Mouse (Mus musculus) stomach, embryonic 16.5 days (tissue): Measurements from ENCODE around the gene Fndc9. TPM values are rescaled to one million over a fixed set of nuclear protein-coding genes. Genes with fewer than 3 reads are reported as not detected.
A peak's percentile ranks its signal among the peaks of the same experiment; 100 is the strongest.

Source experiments
- ATAC-seq: fragments of 200-750 bp; cut with Nextera tagmentation; 2 replicates; pipeline ENCODE4 v1.8.0; 2017; ENCODE audit warnings: moderate number of reproducible peaks, moderate TSS enrichment; ENCODE audit not compliant: insufficient read depth, low FRiP score
- H3K27ac ChIP-seq: fragments of 300-500 bp; sonication (generic); 2 replicates; pipeline ENCODE4 v1.5.1; 2014; ENCODE audit warnings: low read length
- H3K27me3 ChIP-seq: fragments of 300-500 bp; sonication (generic); 2 replicates; pipeline ENCODE4 v1.6.1; 2014; ENCODE audit warnings: low read length, control low read depth, mixed read lengths; ENCODE audit not compliant: control insufficient read depth, insufficient read depth
- H3K36me3 ChIP-seq: fragments of 300-500 bp; sonication (generic); 2 replicates; pipeline ENCODE4 v1.6.1; 2014; ENCODE audit warnings: low read length; ENCODE audit not compliant: control insufficient read depth, insufficient read depth
- H3K4me1 ChIP-seq: fragments of 300-500 bp; sonication (generic); 2 replicates; pipeline ENCODE4 v1.6.1; 2014; ENCODE audit warnings: low read length, control low read depth, mixed read lengths; ENCODE audit not compliant: control insufficient read depth, insufficient read depth
- H3K4me2 ChIP-seq: fragments of 300-500 bp; sonication (generic); 2 replicates; pipeline ENCODE4 v1.6.1; 2014; ENCODE audit warnings: low read depth, low read length, mixed read lengths
- H3K4me3 ChIP-seq: fragments of 300-500 bp; sonication (generic); replicated peaks from 2 replicates; pipeline ENCODE4 v1.5.1; 2014; ENCODE audit warnings: mild to moderate bottlenecking, low read length
- H3K9ac ChIP-seq: fragments of 300-500 bp; sonication (generic); 2 replicates; pipeline ENCODE4 v1.6.1; 2014; ENCODE audit warnings: low read length
- H3K9me3 ChIP-seq: fragments of 300-500 bp; sonication (generic); replicated peaks from 2 replicates; pipeline ENCODE4 v1.6.1; 2016; ENCODE audit warnings: low read length, control low read depth; ENCODE audit not compliant: control insufficient read depth
- WGBS: fragments of 180-500 bp; shearing (Covaris S2); extraction: QIAGEN DNeasy Blood & Tissue Kit; methylation state at CpG from one replicate; pipeline ENCODE4 v1.1.7; 2014; 5-methylcytosine and 5-hydroxymethylcytosine counted together
- polyA plus RNA-seq: library from polyadenylated mRNA; unstranded; fragments of >200 nt; fragmentation: Nextera tagmentation; extraction: Ambion mirVana; gene quantifications from 2 replicates; pipeline ENCODE4 v1.2.1, GENCODE M21; 2015

The Fndc9 gene
- polyA plus RNA-seq, 1 experiment from 2014 or later, result 0.27 TPM

DNA sequence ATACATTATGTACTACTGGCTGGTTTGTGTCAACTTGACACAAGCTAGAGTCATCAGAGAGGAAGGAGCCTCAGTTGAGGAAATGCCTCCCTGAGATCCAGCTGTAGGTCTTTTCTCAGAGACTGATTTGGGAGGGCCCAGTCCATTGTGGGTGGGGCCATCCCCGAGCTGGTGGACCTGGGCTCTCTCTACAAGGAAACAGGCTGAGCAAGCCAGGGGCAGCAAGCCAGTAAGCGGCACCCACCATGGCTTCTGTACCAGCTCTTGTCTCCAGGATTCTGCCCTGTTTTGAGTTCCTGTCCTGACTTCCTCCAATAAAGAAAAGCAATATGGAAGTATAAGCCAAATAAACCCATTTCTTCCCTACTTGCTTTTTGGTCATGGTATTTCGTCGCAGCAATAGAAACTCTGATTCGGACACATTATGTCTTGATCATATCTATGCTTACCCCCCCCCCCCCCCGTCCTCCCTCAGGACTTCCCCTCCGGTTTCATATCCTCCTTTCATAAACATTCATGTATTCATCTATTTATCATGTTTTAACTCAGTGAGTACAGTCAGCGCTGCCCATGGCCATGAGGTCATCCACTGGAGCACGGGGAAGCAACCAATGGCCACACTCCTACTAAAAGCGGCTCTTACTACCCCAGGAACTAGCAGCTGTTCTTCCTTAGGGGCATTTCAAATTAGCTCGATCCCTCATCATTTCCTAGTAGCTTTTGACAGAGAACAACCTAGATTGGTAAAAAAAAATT is 29.9 kb downstream of the Fndc9 start:
- H3K36me3 ChIP-seq, result no peaks in the 10 kb centered on the region
- H3K4me2 ChIP-seq, result no peak overlapping the region
- no peaks in the 10 kb centered on the region for H3K4me1 ChIP-seq
- no peaks in the 10 kb centered on the region for H3K27me3 ChIP-seq
- 0 out of 2 replicates have a peak, but pooled peaks have one; percentile 24 for ATAC-seq
- no peaks in the 10 kb centered on the region for H3K9me3 ChIP-seq
- no peak overlapping the region for H3K4me3 ChIP-seq
- H3K27ac ChIP-seq, result 0 out of 2 replicates have a peak overlapping the region, but pooled peaks have one; percentile 52
- WGBS, result 75% methylated on average over 11 of the region's 11 CpGs
- no peak overlapping the region for H3K9ac ChIP-seq

DNA sequence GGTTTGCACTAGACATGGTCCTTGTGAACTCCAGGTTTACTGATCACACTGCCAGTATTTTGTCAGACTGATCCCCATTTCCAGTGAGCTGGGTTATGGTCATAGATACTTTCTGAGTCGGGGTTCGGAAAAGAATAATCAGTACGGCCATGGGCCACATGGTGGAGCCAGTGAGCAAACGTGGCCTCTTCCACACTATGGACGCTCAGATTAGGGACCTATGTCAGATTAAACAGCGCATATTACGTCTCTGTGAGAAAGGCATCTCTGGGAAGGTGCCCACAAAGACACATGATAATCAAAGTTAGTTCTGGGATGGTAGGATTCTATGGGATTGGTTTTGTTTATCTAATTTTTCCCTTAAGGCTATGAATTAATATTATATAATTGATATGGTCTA is 33.7 kb downstream of the Fndc9 start:
- WGBS, result 28% methylated on average over 7 of the region's 7 CpGs
- no peaks in the 10 kb centered on the region for H3K9me3 ChIP-seq
- no peaks in the 10 kb centered on the region for H3K4me1 ChIP-seq
- H3K27me3 ChIP-seq, result no peaks in the 10 kb centered on the region
- H3K27ac ChIP-seq, result no peak overlapping the region
- H3K9ac ChIP-seq, result no peak overlapping the region
- no peak overlapping the region for H3K4me2 ChIP-seq
- H3K4me3 ChIP-seq, result no peak overlapping the region
- no peak for ATAC-seq
- H3K36me3 ChIP-seq, result no peaks in the 10 kb centered on the region

DNA sequence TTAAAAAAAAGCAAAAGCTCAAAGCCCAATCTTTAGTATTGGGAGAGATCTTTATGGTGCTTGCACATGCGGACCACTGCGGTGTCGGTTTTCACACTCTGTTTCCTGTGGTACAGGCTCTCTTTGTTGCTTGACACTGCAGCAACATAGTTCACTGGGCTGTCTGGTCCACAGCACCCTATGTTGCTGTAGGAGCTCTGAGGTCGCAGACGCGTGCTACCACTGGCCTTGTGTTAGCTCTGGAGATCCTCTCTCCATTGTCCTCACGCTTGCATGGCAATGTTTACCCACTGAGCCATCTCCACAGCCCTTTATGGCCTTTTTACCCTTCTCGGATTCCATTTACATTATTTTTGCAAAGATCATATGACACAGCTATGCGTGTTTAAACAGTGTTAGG is 34.1 kb downstream of the Fndc9 start:
- Histone ChIP-seq H3K36me3 (no peaks in the 10 kb centered on the region), H3K9me3 (no peaks in the 10 kb centered on the region), H3K27me3 (no peaks in the 10 kb centered on the region), H3K4me3 (no peak overlapping the region), H3K4me1 (no peaks in the 10 kb centered on the region), H3K4me2 (no peak overlapping the region), H3K27ac (no peak overlapping the region), H3K9ac (no peak overlapping the region)
- WGBS, result 65% methylated on average over 9 of the region's 9 CpGs
- ATAC-seq, result no peak

DNA sequence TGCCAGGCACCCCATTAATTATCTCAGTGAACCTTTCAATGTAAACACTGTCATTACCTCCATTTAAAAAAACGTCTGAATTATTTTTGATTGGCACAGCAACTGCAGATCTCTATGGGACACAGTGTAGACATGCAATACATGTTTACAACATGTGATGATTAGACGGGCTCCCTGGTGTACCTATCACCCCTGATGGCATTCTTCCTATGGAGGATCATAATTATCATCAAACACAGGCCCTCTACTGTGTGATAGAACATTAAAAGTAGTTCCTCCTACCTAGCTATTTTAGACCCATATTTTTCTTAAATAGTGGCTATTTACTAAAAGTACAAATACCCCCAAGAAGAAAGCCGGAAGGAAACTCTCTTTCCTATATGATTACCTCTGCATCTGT is 34.6 kb downstream of the Fndc9 start:
- WGBS, result 54% methylated on average over 3 of the region's 3 CpGs
- Histone ChIP-seq H3K9me3 (no peaks in the 10 kb centered on the region), H3K9ac (no peak overlapping the region), H3K27ac (no peak overlapping the region), H3K4me1 (no peaks in the 10 kb centered on the region), H3K4me2 (no peak overlapping the region), H3K36me3 (no peaks in the 10 kb centered on the region), H3K27me3 (no peaks in the 10 kb centered on the region), H3K4me3 (no peak overlapping the region)
- no peak for ATAC-seq

DNA sequence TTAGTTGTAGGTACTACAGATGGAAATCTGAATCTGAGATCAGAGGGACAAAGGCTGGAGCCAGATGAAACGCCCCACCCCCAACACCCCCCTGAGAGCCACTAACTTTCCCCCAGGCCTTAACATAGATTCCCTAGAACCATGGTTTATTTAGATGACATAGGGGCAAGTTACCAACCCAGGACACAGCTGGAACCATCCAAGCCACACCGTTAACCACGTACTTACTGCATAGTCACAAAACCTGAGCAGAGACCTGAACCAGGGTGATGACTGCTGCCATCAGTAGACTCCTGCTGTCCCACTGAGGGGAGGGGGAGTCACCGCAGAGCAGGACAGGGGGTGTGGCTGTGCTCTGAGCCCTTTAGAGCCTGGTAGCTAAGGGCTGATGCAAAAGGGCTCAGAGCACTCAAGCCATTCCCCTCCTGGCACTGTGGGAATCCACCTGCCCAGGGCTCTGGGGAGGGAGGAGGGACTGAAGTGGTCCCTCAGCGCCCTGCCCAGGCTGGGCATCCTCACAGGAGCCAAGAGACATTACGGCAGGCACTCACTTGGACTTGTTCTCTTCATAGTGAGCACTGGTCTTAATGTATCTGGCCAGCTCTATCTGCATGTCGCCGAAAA is 36.8 kb downstream of the Fndc9 start:
- no peak for ATAC-seq
- Histone ChIP-seq H3K4me2 (no peak overlapping the region), H3K36me3 (no peaks in the 10 kb centered on the region), H3K27me3 (no peaks in the 10 kb centered on the region), H3K9me3 (no peaks in the 10 kb centered on the region), H3K4me1 (no peaks in the 10 kb centered on the region), H3K27ac (no peak overlapping the region), H3K9ac (no peak overlapping the region), H3K4me3 (no peak overlapping the region)
- 79% methylated on average over 8 of the region's 8 CpGs for WGBS

DNA sequence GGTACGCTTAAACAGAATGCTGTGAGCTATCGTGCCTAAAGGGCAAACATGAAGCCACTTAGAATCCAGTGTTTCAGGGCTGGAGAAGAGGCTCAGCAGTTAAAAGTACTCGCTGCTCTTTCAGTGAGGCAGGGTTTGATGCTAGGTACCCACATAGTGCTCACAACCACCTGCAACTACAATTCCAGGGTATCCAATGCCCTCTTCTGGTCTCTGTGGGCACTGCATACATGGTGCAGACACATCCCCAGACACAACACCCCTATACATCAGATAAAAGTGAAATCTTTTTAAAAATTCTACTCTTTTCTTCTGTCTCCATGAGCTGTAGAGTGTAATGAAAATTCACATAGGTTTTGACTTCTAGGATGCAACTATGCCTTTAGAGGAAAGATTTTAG is 38.6 kb downstream of the Fndc9 start:
- ATAC-seq, result no peak
- H3K9me3 ChIP-seq, result no peaks in the 10 kb centered on the region
- no peaks in the 10 kb centered on the region for H3K36me3 ChIP-seq
- WGBS, result 95% methylated on average over 3 of the region's 3 CpGs
- H3K27ac ChIP-seq, result no peak overlapping the region
- H3K27me3 ChIP-seq, result no peaks in the 10 kb centered on the region
- H3K4me3 ChIP-seq, result no peak overlapping the region
- H3K9ac ChIP-seq, result no peak overlapping the region
- H3K4me1 ChIP-seq, result no peaks in the 10 kb centered on the region
- no peak overlapping the region for H3K4me2 ChIP-seq

DNA sequence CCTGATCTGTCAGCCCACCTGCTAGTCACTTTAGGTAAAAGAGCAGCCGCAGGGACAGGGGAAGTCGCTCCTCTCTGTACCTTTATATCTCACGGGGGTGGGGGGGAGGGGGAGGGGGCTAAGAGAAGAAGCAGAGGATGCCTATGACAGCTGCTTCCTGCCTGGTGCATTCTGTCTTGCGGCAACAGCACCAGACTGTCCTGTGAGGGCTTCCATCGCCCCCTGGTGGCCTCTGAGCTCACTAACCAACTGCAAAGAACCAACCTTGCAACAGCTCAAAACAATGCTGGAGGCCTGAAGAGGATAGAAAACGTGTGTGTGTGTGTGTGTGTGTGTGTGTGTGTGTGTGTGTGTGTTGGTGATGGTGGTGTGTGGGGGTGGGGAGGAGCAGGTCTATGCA is 40.0 kb downstream of the Fndc9 start:
- no peak overlapping the region for H3K4me3 ChIP-seq
- no peak overlapping the region for H3K4me2 ChIP-seq
- no peaks in the 10 kb centered on the region for H3K4me1 ChIP-seq
- H3K27ac ChIP-seq, result no peak overlapping the region
- H3K36me3 ChIP-seq, result no peaks in the 10 kb centered on the region
- peak; percentile 62 for ATAC-seq
- WGBS, result 9% methylated on average over 6 of the region's 6 CpGs
- H3K27me3 ChIP-seq, result no peaks in the 10 kb centered on the region
- H3K9me3 ChIP-seq, result no peaks in the 10 kb centered on the region
- H3K9ac ChIP-seq, result no peak overlapping the region

DNA sequence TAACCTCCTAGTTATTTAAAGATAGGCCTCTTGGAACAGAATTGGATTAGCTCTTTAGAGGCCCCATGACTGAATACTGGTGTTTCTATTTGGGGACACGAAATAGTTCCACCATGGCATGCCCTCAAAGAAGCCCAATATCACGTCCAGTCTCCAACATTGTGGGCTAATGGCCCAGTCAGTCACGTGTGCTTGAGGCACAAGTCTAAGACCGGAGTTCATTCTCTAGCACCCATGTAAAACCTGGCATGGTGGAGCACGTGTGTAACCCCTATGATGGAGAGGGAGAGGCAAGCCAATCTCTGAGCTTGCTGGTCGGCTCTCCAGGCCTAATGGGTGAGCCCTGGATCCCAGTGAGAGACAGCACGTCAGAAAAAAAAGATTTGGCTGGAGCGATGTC is 40.8 kb downstream of the Fndc9 start:
- WGBS, result 86% methylated on average over 8 of the region's 8 CpGs
- Histone ChIP-seq H3K9me3 (no peaks in the 10 kb centered on the region), H3K4me2 (no peak overlapping the region), H3K36me3 (no peaks in the 10 kb centered on the region), H3K4me1 (no peaks in the 10 kb centered on the region), H3K27me3 (no peaks in the 10 kb centered on the region), H3K4me3 (no peak overlapping the region), H3K27ac (no peak overlapping the region), H3K9ac (no peak overlapping the region)
- ATAC-seq, result no peak

DNA sequence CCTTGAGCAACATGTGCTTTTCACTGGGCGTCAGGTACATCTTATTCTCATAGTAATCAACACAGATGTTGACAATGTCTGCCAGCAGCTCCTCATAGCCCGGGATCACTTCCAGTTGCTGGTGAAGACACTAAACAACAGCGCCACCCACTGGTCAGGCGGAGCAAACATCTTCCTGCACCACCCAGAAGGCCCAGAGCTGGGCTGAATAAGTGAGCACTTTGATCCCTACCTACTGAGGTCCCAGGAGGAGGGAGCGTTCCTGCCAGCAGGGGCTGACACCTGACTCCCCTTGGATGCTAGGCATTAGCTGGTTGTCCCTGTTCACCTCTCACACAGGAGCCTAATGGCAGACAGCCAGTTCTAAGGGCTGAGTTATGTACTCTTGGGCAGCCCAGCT is 41.4 kb downstream of the Fndc9 start:
- no peak overlapping the region for H3K4me2 ChIP-seq
- no peak overlapping the region for H3K27ac ChIP-seq
- H3K36me3 ChIP-seq, result no peaks in the 10 kb centered on the region
- no peak overlapping the region for H3K9ac ChIP-seq
- no peaks in the 10 kb centered on the region for H3K27me3 ChIP-seq
- H3K9me3 ChIP-seq, result no peaks in the 10 kb centered on the region
- H3K4me3 ChIP-seq, result no peak overlapping the region
- WGBS, result 44% methylated on average over 5 of the region's 5 CpGs
- H3K4me1 ChIP-seq, result no peaks in the 10 kb centered on the region
- no peak for ATAC-seq
